Comparison of ENCODE assay signal across 11 mouse cellular contexts in genomic region chr12:76684493-76684892, GRCm38 (mm10). TPM values are rescaled to one million over a fixed set of nuclear protein-coding genes. Genes with fewer than 3 reads are reported as not detected.
DNase-seq lines count a peak whose midpoint lies in the region; ATAC-seq and TF ChIP-seq lines count a peak whose summit lies in the region.
"Had no signal": no experiment of that assay in that cellular context is flagged by ENCODE, and none has a peak within 500 bp of the region (broad histone marks: within the 10 kb centered on the region; RNA-seq: fewer than 3 reads in every experiment).

No protein-coding gene starts in this region.

- TF ChIP-seq EP300 in liver, embryonic 14.5 days (IDR thresholded peaks at IDR 0.05; ENCODE audit: low read depth) = no peak

- H3K27me3 ChIP-seq in erythroblast, embryonic 14.5 days (ENCODE audit: control insufficient read depth) = no peaks in the 10 kb centered on the region
- no peaks in the 10 kb centered on the region for H3K27me3 ChIP-seq in intestine, embryonic 16.5 days (replicated peaks; ENCODE audit: control insufficient read depth, insufficient read depth, low read length)
- no peaks in the 10 kb centered on the region for H3K27me3 ChIP-seq in intestine, embryonic 15.5 days (replicated peaks)
- H3K27me3 ChIP-seq in liver, embryonic 14.5 days (ENCODE audit: control insufficient read depth, insufficient read depth, low read length) = no peaks in the 10 kb centered on the region
- no peaks in the 10 kb centered on the region for H3K27me3 ChIP-seq in forebrain, embryonic 14.5 days (replicated peaks; ENCODE audit: control insufficient read depth, insufficient read depth, low read length)

- no peak for ATAC-seq in erythroblast, adult 5-6 weeks (replicated peaks; ENCODE audit: low FRiP score, poor library complexity, severe bottlenecking)
- no peak for ATAC-seq in intestine, embryonic 16.5 days
- no peak for ATAC-seq in intestine, embryonic 15.5 days
- peak; percentile 34 for ATAC-seq in liver, embryonic 14.5 days (ENCODE audit: insufficient read depth)
- ATAC-seq in forebrain, embryonic 14.5 days = no peak
- ATAC-seq: inflammation-experienced regulatory T-cells, adult 6 months had no signal

- H3K4me2 ChIP-seq in intestine, embryonic 16.5 days (ENCODE audit: low read depth, low read length) = no peak overlapping the region
- no peak overlapping the region for H3K4me2 ChIP-seq in intestine, embryonic 15.5 days (replicated peaks)
- H3K4me2 ChIP-seq in liver, embryonic 14.5 days (ENCODE audit: low read depth) = no peak overlapping the region
- no peak overlapping the region for H3K4me2 ChIP-seq in forebrain, embryonic 14.5 days (ENCODE audit: low read length)
- H3K4me2 ChIP-seq: lung, embryonic 14.5 days had no signal

- H3K27ac ChIP-seq in intestine, embryonic 16.5 days (ENCODE audit: low read length) = no peak overlapping the region
- no peak overlapping the region for H3K27ac ChIP-seq in intestine, embryonic 15.5 days
- peak overlapping the region; percentile 33 for H3K27ac ChIP-seq in liver, embryonic 14.5 days
- H3K27ac ChIP-seq in forebrain, embryonic 14.5 days (ENCODE audit: low read depth, low read length) = no peak overlapping the region

- 66% methylated on average over 6 of the region's 6 CpGs for WGBS in intestine, embryonic 16.5 days
- WGBS in intestine, embryonic 15.5 days = 58% methylated on average over 6 of the region's 6 CpGs
- 71% methylated on average over 6 of the region's 6 CpGs for WGBS in liver, embryonic 14.5 days (ENCODE audit: insufficient replicate concordance)
- 65% methylated on average over 6 of the region's 6 CpGs for WGBS in forebrain, embryonic 14.5 days

- 0 out of 2 replicates have a peak overlapping the region, but pooled peaks have one; percentile 14 for H3K9ac ChIP-seq in intestine, embryonic 16.5 days (ENCODE audit: low read depth, low read length)
- no peak overlapping the region for H3K9ac ChIP-seq in intestine, embryonic 15.5 days
- no peak overlapping the region for H3K9ac ChIP-seq in liver, embryonic 14.5 days (replicated peaks)
- no peak overlapping the region for H3K9ac ChIP-seq in forebrain, embryonic 14.5 days (ENCODE audit: low read length)
- H3K9ac ChIP-seq: lung, embryonic 14.5 days had no signal

- peaks cover 100% of the 10 kb centered on the region for H3K36me3 ChIP-seq in erythroblast, embryonic 14.5 days (ENCODE audit: control insufficient read depth)
- no peaks in the 10 kb centered on the region for H3K36me3 ChIP-seq in intestine, embryonic 16.5 days (ENCODE audit: control insufficient read depth, insufficient read depth, low read length)
- H3K36me3 ChIP-seq in intestine, embryonic 15.5 days = no peaks in the 10 kb centered on the region
- H3K36me3 ChIP-seq in liver, embryonic 14.5 days (replicated peaks; ENCODE audit: control insufficient read depth, insufficient read depth, low read depth) = peaks cover 64% of the 10 kb centered on the region
- H3K36me3 ChIP-seq in forebrain, embryonic 14.5 days (ENCODE audit: control insufficient read depth, insufficient read depth, low read length) = no peaks in the 10 kb centered on the region

- DNase-seq in cerebellum, postnatal 25 days = peak; percentile 89 to 90
- no peak for DNase-seq in liver, embryonic 14.5 days (ENCODE audit: low read depth in 3 of 3, low spot score in 3 of 3)
- no peak for DNase-seq in forebrain, embryonic 14.5 days (ENCODE audit: low spot score)
- DNase-seq in spleen, adult 12 weeks (ENCODE audit: low spot score) = no peak
- DNase-seq: thymus, postnatal 25 days had no signal

- no peaks in the 10 kb centered on the region for H3K9me3 ChIP-seq in erythroblast, embryonic 14.5 days (ENCODE audit: control insufficient read depth, low read length)
- H3K9me3 ChIP-seq in intestine, embryonic 16.5 days (ENCODE audit: control insufficient read depth, low read length) = no peaks in the 10 kb centered on the region
- no peaks in the 10 kb centered on the region for H3K9me3 ChIP-seq in intestine, embryonic 15.5 days
- H3K9me3 ChIP-seq in liver, embryonic 14.5 days (ENCODE audit: control insufficient read depth, low read length) = no peaks in the 10 kb centered on the region
- H3K9me3 ChIP-seq in forebrain, embryonic 14.5 days (replicated peaks; ENCODE audit: control insufficient read depth, low read length) = no peaks in the 10 kb centered on the region

- peak overlapping the region; percentile 13 for H3K4me3 ChIP-seq in erythroblast, embryonic 14.5 days (replicated peaks)
- H3K4me3 ChIP-seq in intestine, embryonic 16.5 days (ENCODE audit: low read length) = no peak overlapping the region
- no peak overlapping the region for H3K4me3 ChIP-seq in intestine, embryonic 15.5 days (replicated peaks)
- H3K4me3 ChIP-seq in liver, embryonic 14.5 days (ENCODE audit: insufficient read depth in 1 of 2, low read depth in 2 of 2, low read length in 2 of 2) = no peak overlapping the region
- no peak overlapping the region for H3K4me3 ChIP-seq in forebrain, embryonic 14.5 days (ENCODE audit: low read depth, low read length)

- TF ChIP-seq CTCF in liver, embryonic 14.5 days (IDR thresholded peaks at IDR 0.05; ENCODE audit: low read depth) = peak; percentile 35

- H3K4me1 ChIP-seq in erythroblast, embryonic 14.5 days (ENCODE audit: control insufficient read depth) = peaks cover 98% of the 10 kb centered on the region
- H3K4me1 ChIP-seq in intestine, embryonic 16.5 days (ENCODE audit: control insufficient read depth, insufficient read depth, low read length) = no peaks in the 10 kb centered on the region
- no peaks in the 10 kb centered on the region for H3K4me1 ChIP-seq in intestine, embryonic 15.5 days (replicated peaks)
- H3K4me1 ChIP-seq in liver, embryonic 14.5 days (replicated peaks; ENCODE audit: control insufficient read depth in 2 of 2, insufficient read depth in 2 of 2, low read length in 1 of 2) = peaks cover 52 to 72% of the 10 kb centered on the region in 2 experiments
- no peaks in the 10 kb centered on the region for H3K4me1 ChIP-seq in forebrain, embryonic 14.5 days (ENCODE audit: control insufficient read depth, insufficient read depth, low read length)

RNA-seq across cellular contexts. Expression of gene Sptb, which starts 25.9 kb away (rescaled TPM):
- 192 and 204 TPM in 2 replicates for polyA plus RNA-seq in erythroblast, embryonic 14.5 days (2012)
- total RNA-seq in erythroblast, adult 5-6 weeks (2015; ENCODE audit: low replicate concordance) = 261 and 284 TPM in 2 replicates
- 799 and 1,028 TPM in 2 replicates for total RNA-seq in erythroblast, adult 5-6 weeks (2017; ENCODE audit: low replicate concordance)
- 0.98 and 1.2 TPM in 2 replicates for polyA plus RNA-seq in intestine, embryonic 16.5 days (2015; fragmentation: Nextera tagmentation; extraction: Ambion mirVana)
- polyA plus RNA-seq in intestine, embryonic 15.5 days (2015; fragmentation: Nextera tagmentation; extraction: Ambion mirVana) = 1.3 and 2.0 TPM in 2 replicates
- 35.4 and 39.7 TPM in 2 replicates for polyA plus RNA-seq in liver, embryonic 14.5 days (2012; rRNA removed)
- 59.4 and 70.4 TPM in 2 replicates for polyA plus RNA-seq in liver, embryonic 14.5 days (2014; fragmentation: Nextera tagmentation; extraction: Ambion mirVana)
- 0.90 and 2.0 TPM in 2 replicates for polyA plus RNA-seq in forebrain, embryonic 14.5 days (2014; fragmentation: Nextera tagmentation; extraction: Ambion mirVana)

Comparison
In these comparisons a context has a peak if more than half of its experiments do, and no peak if none do; other contexts are left out.
1. DNase-seq: peak in cerebellum, postnatal 25 days (2 of 2); none in liver, embryonic 14.5 days (0 of 3), forebrain, embryonic 14.5 days (single experiment) and spleen, adult 12 weeks (single experiment).
2. RNA of gene Sptb, which starts 25.9 kb away (polyA plus RNA-seq): 192 to 204 TPM in erythroblast, embryonic 14.5 days and 35.4 to 70.4 TPM in liver, embryonic 14.5 days; 1.3 to 2.0 TPM in intestine, embryonic 15.5 days, 0.98 to 1.2 TPM in intestine, embryonic 16.5 days and 0.90 to 2.0 TPM in forebrain, embryonic 14.5 days; every median in the first group is over 10 times any median in the second.